Mouse (Mus musculus) c-Kit-positive CD71-positive TER-119-positive erythroid progenitor cells, embryonic 14.5 days (primary cell): Measurements from ENCODE around the gene Slc36a1.

Source experiments
- DNase-seq: peaks from one replicate; pipeline ENCODE4 v3.0.0-alpha.2; 2013; ENCODE audit warnings: low spot score

Gene Slc36a1

DNA sequence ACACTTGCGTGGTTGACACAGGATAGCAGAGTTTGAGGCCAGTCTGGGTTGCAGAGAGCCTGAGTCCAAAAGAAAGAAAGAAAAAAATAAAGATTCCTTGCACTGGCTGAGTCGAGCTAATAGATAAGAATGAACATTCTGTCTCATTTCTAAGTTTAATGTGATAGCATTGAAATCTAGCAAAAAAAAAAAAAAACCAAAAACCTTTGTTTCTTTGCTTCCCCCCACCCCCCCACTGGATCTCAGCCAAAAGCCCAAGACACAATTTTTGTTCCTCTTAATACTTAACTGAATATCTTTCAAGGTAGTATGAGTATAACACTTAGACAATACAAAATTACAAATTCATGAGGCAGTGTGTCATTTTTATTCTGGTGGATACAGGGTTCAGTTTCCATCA lies 4.9 kb downstream of the Slc36a1 start:
- no peak for DNase-seq

DNA sequence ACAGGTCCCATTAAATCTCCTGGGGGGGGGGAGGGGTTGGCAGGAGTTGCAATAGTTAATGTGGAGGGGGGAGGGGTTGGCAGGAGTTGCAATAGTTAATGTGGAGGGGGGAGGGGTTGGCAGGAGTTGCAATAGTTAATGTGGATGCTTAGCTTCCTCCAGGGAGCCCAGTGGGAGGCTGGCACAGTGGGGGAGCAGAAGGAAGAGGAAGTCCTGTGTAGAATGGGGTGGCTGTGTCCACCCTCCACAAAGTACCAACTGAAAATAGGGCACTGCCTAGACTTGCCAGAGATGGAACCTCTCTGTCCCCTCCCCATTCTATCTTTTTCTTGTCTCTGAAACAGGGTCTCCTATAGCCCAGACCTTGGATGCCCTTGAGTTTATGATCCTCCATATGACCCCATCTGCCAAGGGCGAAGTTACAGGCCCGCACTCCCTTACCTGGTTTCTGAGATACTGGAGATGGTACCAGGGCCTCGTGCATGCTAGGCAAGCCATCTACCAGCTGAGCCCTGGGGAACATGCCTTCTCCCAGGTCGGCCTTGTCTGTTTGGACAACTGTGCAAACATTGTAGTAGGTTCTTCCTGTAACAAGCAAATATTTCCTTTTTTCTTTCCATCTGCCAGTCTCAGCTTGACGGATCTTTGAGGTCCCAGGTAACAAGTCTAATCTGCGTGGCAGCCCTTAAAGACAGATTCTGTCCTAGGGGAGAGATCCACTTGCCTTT lies 5.6 kb downstream of the Slc36a1 start:
- DNase-seq = no peak

DNA sequence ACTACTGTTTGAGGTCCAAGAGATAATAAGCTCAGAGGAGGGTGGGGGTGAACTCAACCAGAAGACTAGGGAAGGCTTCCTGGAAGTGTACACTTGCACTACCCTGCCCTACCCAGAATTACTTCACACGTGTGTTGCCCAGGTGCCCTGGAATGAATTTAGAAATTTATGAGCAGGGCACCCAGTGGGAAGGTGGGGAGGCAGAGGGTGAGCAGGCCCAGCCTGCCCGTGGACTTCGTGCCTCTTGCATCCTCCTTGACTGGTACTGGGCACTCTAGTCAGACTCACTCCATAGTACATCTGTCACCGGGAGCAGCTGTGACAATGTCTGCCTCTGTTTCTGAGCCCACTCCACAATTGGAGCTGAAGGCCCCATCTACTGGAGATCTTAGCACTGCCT lies 9.4 kb downstream of the Slc36a1 start:
- no peak for DNase-seq

DNA sequence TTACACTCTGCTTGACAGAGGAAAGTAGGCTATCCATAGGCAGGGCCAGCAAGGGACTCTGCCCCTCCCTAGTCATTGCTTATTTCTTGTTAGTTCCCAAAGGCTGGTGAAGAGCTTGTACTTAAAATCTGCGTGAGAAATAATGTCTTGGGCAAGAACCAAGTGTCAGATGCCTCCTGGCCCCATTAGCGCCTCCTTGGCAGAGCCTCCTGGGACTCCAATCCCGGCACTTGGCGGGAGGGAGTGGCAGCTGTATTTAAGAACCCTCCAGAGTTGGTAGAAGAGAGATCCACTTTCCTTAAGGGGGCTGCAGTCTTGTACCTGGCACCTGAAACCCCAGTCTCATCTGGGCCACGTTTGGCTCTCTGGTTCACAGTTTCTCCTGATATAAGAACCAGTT lies 10.0 kb downstream of the Slc36a1 start:
- no peak for DNase-seq

DNA sequence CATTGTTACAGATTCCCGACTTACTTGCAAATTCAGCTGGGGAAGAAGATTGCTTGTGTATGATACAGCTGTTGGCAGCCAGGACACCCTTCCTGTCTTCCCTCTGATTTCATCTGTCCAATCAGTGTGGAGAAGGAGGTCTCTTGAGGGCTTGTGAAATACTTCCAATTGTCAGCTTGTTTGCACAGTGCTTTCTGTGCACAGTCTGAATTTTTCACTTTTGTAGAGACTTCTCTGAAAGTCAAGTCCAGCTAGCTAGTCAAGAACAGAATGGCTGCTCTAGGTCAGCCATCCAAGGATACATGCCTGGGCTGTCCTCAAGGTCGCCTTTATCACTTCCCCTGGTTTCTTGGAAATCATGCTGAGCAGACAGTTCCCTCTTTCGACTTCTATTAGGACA lies 10.8 kb downstream of the Slc36a1 start:
- no peak for DNase-seq

DNA sequence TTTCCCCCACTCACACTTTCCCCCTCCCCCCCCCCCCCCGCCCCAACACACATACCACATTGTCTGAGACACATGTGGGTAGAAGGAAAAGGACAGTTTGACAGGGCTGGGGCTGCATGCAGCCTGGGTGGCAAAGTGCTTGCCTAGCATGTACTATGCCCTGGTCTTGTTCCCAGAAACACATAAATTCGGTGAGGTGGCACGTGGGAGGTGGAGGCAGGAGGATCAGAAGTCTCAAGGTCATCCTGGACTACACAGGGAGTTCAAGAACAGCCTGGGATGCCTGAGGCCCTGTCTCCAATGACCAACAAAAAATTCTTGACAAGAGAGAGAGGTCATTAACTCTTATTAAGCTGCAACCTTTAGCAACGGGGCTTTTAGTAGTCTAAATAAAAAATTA lies 11.9 kb downstream of the Slc36a1 start:
- no peak for DNase-seq

DNA sequence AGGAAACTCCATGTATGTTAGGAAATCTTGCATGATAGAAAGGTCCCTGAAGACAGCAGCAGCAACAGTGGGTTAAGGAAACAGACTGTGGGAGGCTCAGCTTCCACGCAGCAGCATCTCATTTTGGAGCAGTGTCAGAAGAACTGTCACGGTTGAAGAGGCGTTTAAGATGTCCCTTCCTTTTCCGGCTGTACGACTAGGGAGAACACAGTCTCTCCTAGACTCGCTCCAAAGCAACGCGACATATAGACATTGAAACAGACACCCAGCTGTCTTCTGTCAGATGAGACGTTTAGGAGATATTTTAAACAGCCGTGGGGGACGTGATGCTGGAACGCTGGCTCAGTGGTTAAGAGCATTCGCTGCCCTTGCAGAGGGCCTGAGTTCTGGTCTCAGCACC lies 12.7 kb downstream of the Slc36a1 start:
- DNase-seq = no peak

DNA sequence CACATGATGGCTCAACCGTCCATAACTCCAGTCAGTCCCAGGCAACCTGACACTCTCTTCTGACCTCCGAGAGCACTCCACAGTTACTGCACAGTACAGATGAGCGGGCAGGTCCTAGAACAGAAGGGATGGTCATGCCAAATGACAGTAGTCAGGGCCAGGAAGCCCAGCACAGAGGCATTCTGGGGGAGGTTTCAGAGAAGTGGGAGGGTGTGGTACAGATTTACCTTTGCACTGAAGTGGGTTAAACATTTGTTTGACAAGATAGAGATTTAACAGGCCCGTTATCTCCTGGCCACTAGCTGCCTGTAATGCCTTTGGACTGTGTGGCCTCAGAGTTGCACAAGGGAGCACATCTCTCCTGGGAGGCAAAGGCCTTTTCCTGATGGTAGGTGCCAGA lies 13.3 kb downstream of the Slc36a1 start:
- DNase-seq = no peak

DNA sequence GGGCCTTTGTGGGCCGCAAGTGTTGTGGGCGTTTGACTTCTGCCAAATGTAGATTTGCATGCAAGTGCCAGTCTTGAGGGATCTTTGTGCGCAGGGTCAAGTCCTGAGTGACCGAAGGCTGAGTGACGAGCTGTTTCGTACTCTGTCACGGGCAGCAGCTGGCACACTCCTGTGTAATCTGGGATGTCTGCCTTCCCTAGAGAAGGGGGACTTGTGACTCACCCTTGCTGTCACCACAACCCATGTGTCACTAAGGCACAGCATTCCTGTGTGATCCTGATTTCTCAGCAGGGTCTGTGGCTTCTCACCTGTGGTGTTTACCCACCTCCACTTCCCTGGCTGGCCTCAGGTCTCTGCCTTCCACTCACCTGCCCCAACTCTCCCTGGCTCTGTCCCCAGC lies 13.7 kb downstream of the Slc36a1 start:
- no peak for DNase-seq

DNA sequence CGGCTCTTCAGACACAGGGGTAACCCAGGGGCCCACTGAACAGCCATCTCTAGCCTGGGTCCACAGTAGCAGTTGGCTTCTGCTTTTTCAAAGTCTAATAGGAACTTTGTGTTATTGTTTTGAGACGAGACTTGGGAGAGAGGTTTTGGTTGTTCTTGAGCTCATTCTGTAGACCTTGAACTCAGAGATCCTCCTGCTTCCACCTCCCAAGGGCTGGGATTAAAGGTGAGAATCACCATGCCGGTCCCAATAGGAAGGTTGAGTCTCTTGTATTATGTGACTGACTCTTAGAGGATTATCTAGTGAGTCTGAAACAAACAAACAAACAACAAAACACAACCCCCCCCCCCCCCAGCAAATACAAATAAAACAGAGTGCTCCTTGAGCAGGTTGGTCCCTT lies 14.3 kb downstream of the Slc36a1 start:
- DNase-seq = no peak

DNA sequence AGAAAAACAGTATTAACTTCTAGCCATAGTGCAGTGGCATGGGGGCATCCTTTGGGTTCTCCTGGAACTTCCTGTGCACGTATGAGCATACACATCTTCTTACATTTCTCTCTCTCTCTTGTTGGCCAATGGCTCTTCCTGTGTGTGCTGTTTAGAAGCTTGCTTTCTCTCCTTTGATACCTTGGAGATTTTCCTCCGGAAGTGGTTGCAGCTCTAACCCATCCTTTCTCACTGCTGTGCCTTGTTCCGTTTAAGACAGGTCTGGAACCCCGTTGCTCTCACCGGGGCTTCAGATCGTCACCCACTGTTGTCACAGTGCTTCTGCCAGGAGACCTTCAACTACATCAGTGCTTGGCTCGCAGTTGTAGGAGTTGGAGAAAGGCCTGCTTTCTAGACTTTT lies 17.2 kb downstream of the Slc36a1 start:
- no peak for DNase-seq

DNA sequence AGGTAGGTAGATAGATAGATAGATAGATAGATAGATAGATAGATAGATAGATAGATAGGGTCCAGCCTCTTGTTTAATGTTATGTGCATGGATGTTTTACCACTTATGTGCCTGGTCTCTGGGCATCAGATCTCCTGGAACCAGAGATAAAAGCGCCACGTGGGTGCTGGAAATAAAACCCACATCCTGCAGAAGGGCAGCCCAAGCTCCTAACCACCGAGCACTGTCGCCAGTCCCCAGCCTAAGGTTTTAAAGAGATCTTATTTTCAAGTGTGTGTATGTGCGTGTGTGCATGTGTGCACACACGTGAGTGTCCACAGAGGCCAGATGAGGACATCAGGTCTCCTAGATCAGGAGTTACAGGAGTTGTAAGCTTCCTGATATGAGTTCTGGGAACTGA lies 26.9 kb downstream of the Slc36a1 start:
- no peak for DNase-seq

DNA sequence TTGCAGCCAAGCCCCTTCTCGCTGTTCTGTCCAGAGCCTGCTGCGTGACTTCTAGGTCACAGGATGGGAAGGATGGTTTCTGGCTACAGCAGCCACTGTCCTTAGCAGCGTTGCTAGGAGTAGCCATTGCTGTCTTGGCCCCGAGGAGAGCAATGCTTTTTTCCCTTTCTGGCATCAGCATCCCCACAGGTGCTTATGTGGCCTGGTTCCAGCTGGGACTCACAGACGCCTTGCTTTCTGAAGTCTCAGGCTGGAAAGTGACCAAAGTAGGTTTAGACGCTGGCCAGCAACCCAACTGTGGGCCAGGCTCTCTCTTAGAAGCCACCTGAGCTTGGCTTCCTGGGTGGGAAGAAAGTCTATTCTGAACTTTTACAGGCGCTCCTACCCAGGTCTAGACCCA lies 30.1 kb downstream of the Slc36a1 start:
- DNase-seq = no peak

DNA sequence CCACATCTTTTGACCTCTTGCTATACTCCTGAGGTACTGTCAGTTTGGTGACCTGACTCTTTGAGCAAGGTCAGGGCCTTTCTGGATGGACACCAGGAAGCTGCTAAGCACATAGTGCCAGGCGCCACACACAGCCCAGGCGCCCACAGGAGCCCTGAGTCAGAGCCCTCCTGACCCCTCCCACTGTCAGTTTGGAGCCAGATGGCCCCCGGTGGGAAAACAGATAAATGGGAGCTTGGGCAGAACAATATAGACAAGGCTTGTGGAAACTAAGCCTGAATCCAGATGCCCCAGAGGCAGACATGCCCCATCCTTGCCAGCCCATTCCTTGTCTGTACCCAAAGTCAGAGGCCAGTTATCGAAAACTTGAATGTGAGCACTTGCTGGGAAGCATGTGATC lies 30.6 kb downstream of the Slc36a1 start:
- DNase-seq = no peak

DNA sequence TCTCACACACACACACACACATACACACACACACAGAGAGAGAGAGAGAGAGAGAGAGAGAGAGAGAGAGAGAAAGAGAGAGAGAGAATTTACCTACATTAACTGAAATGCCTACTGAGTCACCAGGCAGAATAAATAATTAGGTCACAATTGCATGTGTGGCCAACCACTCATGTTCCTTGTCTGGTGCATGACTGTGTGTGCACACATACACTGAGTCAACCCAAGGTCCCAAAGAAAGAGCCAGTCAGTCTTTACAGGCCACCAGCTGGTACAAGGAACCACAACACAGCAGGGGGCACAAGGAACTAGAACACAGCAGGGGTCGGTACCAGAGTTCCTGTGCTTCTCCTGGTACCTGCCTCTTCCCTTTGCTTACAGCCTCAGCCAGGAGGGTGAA lies 32.7 kb downstream of the Slc36a1 start:
- DNase-seq = no peak

DNA sequence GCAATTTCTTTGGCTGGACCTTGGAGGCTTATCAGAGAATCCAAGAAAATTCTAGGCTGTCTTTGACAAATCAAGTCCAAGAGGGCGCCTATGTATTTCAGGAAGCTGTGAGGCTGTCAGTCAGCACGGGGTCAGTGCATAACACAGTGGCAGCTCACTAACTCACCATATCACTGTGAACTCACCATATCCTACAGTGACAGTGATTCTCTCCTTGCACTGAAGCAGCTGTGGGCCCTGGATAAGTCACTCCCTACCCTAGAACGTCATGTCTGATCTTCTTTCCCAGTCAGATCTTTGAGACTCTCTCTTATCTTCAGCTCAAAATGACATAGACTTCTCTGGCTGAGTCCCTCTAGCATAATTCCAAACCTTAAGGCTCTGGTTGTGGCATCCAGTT lies 35.3 kb downstream of the Slc36a1 start:
- DNase-seq = peak; percentile 5

DNA sequence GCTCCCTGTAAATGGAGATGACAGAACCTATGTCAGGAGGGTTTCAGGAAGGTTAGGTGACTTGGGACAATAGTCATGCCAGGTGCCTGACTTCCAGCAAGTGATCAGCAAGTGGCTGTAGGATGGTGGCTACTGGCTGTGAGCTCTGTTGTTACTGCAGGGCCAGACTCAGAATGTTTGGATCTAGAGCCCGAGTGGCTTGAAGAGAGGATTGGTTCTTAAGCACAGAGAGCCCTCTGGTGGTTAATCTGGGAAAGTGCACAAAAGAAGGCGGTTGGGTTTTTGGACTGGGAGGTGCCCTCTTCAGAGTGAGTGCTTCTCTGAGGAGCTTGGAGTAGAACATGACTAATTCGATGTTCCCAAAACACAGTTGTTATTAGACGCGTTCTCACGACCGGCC lies 36.4 kb downstream of the Slc36a1 start:
- DNase-seq = peak; percentile 58

DNA sequence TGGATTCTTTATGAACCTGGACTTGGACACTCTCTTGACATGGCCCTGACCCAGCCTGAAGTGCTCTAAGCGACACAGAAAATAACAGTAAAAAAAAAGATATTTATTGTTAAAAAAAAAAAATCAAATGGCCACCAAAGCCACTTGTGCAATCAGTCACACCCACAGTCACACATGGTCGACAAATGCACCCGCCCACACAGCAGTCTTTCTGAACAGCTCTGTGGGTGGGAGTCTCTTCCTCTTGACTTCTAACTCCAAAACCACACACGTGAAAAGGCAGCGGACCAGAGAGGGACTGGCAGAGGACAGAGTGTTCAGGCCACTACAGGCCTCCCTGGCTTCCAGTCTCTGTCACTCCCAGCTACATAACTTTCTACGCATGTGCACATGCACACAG lies 46.4 kb downstream of the Slc36a1 start:
- DNase-seq = no peak

DNA sequence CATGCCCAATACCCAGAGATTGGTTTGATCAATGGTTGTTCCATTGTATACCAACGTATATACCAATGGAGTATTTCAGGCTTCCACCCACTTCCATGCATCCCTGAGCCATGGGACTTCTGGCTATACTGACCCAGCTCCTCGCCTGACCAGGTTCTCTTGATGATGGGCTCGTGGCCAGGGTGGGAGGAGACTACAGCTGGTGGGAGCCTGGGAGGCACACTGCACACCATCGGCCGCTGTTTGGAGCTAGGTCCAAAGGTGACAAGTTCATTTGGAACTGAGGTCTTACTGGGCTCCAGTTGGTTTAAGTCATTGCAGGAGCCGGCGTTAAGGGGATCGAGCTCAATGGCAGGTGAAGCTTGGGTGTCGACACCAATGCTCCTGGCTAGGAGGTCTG lies 49.2 kb downstream of the Slc36a1 start:
- no peak for DNase-seq

DNA sequence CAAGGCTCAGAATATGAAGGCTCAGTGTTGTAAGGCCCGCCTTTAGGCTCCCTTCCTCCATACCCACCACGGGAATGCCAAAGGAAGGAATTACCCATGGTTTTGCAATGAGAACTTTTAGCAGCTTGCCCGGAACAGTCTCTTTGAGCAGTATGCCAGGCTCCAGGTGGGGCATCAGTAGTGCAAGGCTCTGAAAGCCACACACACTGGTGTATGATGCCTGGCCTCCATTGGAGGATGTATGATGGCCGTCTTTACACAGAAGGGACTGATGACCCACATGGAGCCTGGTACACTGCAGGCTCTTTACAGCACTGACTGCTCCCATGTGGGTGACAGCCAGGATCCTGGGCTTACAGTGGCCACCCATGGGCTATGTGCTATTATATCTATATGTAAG lies 57.0 kb downstream of the Slc36a1 start:
- no peak for DNase-seq

DNA sequence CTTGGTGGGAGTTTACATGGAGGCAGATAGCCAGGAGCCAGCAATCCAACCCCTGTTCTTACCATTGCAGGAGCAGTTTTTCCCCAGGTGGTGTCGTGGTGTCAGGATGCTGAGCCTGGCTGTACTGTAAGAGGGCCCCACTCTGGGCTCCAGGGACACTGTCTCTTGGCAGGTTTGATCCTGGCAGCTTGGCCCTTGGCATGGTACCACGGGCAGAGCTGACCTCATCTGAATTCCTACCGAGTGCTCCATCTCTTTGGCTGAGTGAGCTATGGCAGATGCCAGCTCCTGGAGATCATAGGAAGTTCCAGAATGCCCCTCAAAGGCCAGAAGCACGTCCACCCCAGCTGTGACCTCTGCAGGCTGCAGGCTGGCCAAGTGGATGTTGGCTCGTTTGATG lies 57.9 kb downstream of the Slc36a1 start:
- no peak for DNase-seq

DNA sequence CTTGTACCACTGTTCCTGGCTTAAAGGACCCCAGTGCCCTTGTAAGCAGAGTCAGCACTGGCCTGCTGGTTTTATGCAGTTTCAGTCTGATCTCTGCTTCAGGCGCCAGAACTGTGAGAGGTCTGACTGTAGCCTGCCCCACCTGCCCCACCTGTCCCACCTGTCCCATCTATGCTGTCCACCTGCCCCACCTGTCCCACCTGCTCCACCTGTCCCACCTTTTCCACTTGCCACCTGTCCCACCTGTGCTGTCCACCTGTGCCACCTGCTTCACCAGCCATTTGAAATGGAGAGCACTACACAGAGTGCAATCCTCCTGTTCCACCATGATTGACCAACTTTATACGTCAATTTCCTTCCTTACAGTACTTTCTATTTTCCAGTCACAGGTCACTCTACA lies 60.2 kb downstream of the Slc36a1 start:
- DNase-seq = no peak

DNA sequence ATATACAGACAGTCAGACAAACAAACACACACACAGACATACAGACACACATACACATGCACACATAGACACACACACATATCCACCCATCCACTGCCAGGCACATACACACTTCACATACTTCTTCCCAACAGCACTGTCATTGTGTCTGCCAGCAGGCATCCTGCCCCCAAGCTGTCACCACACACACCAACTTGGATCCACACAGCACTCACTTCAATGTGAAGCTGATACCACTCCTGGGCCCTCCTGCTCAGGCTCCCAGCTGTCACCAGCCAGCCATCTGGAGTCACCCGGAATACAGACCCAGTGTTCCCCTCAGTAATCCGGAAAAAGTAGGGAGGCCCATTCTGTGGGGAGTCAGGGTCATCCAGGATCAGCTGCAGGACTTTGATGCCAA lies 61.5 kb downstream of the Slc36a1 start:
- no peak for DNase-seq

DNA sequence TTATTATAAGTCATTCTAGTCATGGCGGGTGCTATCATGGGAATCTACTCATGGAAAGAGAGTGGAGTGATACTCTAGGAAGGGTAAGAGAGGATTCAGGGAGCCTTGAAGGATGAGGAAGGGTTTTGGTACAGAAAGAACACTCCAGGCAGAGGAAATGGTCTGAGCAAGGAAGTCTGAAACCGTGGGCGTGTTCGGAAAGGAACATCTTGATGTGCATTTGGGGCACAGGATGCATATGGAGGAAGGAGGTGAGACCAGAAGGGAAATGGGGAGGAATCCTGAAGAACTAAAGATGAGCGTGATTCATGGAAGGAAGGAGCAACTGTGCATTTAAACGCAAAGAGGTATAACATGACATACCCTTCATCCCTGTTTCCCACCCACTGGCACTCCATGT lies 64.4 kb downstream of the Slc36a1 start:
- DNase-seq = no peak

DNA sequence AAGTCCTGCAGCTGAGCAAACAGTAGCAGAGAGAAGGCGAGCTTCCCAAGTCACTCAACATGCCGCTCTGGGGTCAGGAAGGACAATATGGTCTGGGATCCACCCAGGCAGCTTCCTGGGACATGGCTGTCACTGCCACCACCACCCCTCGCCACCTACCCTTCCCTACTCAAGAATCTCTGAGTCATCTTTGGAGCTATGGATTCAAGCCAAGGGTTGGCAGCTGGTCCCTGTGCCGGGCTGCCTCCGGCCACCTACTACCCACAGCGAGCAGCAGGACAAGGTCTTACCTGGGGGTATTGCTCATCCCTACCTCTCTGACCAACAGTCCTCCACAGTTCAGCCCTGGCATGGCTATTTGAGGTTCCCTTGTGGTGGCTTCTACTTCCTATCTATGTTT lies 70.6 kb downstream of the Slc36a1 start:
- DNase-seq = no peak
